Mouse (Mus musculus): ENCODE measurements around the gene Me3. TPM values are rescaled to one million over a fixed set of nuclear protein-coding genes. Genes with fewer than 3 reads are reported as not detected.
A peak's percentile ranks its signal among the peaks of the same experiment; 100 is the strongest.
"Not testable (repeated sequence)": the region's sequence is repeated elsewhere in the genome, so short reads cannot be mapped to it uniquely, and the experiment has no call there.

Me3 gene
- total RNA-seq, 2 experiments from 2014 or later: 106 TPM

DNA sequence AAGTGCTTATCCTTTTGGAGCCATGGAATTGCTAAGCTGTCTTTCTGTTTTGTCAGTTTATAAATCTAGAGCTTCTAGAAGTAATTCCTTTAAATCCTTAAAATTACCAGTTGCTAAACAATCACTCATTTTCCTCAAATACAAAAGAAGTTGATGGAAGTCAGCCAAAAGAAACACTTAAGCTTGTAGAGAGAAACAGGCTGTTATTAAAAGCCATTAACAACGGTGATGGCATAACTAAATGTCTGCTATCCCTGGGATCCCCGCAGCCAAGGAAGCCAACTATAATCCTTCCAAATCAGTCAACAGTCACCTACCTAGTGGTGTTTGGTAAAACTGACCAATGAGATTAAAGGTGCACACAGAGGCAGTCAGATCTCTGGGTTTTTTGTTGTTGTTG lies 98.3 kb downstream of the Me3 start:
- DNase-seq: no peak

GRCm38 (mm10) chr7:89731115-89731514 lies 98.9 kb downstream of the Me3 start:
- not testable (repeated sequence) for DNase-seq

- DNase-seq: no peak
These were observed 116.2 kb downstream of the Me3 start for GRCm38 (mm10) chr7:89748415-89748814.

GRCm38 (mm10) chr7:89749183-89749582 lies 117.0 kb downstream of the Me3 start:
- DNase-seq: no peak

- no peak for DNase-seq
These were observed 134.7 kb downstream of the Me3 start for GRCm38 (mm10) chr7:89766678-89767508.

GRCm38 (mm10) chr7:89769106-89769896 lies 137.1 kb downstream of the Me3 start:
- no peak for DNase-seq

- DNase-seq: no peak
These were observed 137.8 kb downstream of the Me3 start for GRCm38 (mm10) chr7:89770021-89770420.

DNA sequence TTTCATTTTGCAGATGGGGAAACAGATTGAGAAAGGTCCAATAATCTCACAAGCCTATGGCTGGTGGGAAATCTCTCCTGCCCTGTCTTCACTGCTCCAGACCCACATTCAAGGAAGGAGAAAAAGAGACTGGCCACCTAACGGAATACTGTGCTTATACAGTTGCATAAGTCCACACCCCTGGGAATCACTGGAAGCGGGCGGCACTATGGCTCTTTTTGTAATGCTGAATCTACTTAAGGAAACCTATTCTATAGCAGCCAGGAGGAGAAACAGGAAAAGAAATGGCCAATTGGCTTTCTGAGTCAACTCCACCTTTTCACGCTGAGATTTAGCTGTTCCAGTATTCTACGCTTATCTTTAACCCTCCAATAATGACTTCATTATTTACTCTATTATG lies 140.7 kb downstream of the Me3 start:
- DNase-seq: no peak

GRCm38 (mm10) chr7:89773352-89773921 lies 141.2 kb downstream of the Me3 start:
- DNase-seq: no peak

GRCm38 (mm10) chr7:89773926-89774325 lies 141.7 kb downstream of the Me3 start:
- DNase-seq: no peak

DNA sequence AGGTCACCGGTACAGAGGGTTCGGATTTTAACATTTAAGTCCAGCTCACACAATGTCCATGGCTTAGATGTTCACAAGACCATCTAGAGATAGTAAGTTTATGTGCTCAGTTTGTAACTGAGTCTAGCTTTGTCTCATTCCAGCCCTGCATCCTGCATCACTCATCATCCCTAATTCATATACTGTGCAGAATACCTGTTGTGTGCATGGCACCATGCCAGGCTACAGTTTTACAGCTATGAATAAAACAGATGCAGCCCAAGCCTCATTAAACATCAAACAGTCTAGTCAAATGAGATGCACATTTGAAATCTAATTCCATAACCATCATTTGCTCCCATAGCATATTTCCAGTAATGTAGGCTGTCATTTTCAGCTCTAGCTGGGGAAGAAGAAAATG lies 143.7 kb downstream of the Me3 start:
- no peak for DNase-seq

GRCm38 (mm10) chr7:89781391-89781790 lies 149.2 kb downstream of the Me3 start:
- no peak for DNase-seq

- DNase-seq: peak; percentile 15
These were observed 155.5 kb downstream of the Me3 start for GRCm38 (mm10) chr7:89787735-89788134.

DNA sequence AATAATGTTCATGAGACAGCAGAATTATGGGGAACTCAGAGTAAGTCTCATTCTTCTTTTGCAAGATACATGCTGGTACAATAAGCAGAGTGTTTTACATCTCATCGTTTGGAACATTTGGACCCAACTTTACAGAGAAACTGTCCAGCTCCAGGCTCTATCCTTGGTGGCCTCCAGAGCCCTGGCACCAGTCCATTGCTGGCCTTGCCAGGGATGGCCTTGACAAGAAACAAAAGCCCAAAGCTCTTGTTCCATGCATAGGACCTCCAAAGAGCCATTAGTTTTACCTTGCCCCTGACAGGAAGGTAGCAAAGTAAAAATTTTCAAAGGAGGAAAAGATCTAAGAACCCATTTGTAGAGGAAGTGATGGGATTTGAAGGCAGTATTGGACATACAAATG lies 160.4 kb downstream of the Me3 start:
- DNase-seq: no peak

DNA sequence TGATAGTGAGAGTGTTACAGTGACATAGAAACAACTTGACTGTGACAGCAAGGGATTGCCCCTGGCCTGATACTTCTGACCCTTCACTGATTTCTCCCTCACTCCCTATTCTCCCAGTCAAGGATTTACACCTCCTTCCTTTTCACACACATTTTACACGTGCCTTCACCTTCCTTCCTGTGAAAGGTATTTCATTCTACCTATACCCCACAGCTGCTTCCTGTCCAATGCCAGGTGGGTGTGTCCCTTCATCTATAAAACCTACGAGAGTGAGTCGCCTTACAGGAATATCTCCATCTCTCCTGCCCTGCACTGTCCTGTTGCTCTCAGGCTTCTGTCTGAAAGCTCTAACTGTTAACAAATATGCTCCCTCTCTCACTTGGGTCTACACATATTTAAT lies 163.2 kb downstream of the Me3 start:
- no peak for DNase-seq

DNA sequence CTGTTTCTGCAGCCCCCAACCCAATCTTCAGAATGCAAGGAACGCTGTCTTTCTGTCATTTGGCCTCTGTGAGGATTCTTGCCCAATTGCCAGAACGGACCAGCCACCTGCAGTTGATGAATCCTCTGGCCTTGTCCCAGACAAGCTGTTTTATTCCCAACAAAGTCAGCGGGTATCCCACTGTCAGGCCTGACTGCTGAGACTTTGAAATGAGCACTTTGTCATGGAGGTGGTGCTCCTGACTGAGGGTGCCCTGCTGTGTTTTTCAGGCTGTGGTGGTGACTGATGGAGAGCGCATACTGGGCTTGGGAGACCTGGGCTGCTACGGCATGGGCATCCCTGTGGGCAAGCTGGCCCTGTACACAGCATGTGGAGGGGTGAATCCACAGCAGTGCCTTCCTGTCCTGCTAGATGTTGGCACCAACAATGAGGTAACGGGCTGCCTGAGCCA lies 164.2 kb downstream of the Me3 start:
- DNase-seq: no peak

GRCm38 (mm10) chr7:89798358-89799020 lies 166.3 kb downstream of the Me3 start:
- DNase-seq: no peak

DNA sequence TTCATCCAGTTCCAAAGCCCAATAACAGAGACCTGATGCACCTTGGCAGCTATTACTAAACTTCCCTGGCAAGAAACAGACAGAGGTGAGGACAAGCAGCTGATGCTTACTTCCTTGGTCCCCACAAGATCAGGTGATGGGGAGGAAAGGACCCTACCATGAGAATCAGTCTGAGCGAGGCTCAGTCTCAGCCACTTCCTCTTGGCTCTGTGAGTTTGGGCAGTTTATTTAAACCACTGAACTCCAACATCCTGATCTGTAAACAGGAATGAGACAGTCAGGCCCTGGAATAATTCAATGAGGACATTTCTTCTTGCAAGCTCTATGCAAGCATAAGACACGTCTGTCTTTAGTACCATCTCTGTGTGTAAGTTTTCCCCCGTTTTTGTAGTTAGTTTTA lies 170.3 kb downstream of the Me3 start:
- no peak for DNase-seq

DNA sequence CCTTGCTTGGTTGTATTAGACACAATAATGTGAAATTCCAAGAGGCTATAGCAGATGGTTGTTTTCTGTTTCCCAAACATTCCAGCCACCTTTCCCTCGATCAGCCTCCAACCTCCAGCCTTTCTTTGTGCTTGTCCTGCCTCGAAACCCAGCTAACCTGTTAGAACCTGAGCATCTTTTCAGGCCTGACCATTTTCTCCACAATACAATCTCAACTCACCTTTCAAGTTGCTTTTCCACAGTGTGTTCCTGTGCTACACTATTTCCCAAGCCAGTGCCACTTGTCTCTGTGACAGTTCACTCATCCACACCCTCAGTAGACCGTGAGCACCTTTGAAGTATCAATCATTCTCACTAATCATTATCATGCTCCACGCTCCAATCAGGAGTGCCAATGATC lies 171.8 kb downstream of the Me3 start:
- DNase-seq: no peak

- DNase-seq: no peak
These were observed 177.2 kb downstream of the Me3 start for GRCm38 (mm10) chr7:89809400-89809799.

GRCm38 (mm10) chr7:89828436-89829065 lies 196.4 kb downstream of the Me3 start:
- no peak for DNase-seq

DNA sequence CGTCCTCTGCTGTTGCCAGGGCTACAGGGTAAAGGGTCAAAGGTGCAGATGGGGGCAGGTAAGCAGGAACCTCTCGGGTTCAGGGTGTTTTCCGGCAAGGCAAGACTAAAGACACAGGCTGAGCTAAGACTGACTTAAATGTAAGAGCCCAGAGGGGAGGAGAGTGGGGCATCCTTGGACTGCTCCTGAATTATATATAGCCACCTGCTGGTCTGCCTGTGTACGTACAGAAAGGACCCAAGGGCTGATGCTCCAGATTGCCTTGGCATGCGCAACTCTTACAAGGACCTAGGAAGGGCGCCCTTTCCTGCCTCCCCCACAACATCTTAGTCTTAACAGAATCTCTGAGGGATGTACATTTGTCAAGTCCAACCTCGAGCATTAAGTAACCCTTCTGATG lies 197.0 kb downstream of the Me3 start:
- DNase-seq: no peak

All from gastrocnemius, postnatal 25 days (tissue).